Mouse (Mus musculus): ENCODE measurements around the gene Pigu.

DNA sequence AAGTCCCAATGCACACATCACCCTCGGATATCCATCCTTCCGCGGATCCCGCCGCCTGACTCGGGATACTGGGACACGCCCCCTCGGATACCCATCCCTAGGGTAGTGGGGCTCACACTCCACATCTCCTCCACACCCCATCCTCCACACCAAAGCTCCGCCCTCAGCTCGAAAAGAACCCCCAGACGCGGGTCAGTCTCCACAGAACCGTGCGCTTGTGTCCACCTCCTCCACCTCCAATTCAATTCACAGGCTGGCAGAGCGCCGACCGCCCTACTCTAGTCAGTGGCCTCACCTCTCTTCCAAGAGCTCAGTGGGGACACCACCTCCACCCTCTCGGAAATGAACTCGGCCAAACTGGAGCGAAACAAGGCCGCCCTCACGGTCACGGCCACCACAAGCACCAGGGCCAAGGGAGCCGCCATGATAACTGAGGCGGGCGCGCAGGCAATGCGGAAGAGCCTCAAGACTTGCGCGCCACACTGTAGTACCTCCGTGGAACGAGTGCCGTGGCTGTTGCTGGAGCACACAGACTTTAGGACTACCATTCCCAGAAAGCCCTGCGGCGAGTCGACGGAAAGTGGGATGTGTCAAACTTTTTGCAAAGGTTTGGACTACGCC lies at the start of gene Pigu:
- TF ChIP-seq CTCF (IDR thresholded peaks at IDR 0.05; ENCODE audit: borderline replicate concordance, insufficient read depth, low read length) (no peak), POLR2A (IDR thresholded peaks at IDR 0.05; ENCODE audit: low read depth, low read length) (peak; percentile 81)

All from embryonic fibroblast, embryonic 13.5 days (primary cell).